Mouse (Mus musculus): ENCODE results near the gene Hoxd3. TPM values are rescaled to one million over a fixed set of nuclear protein-coding genes. Genes with fewer than 3 reads are reported as not detected.

Gene Hoxd3
- not detected in 2 replicates for polyA plus RNA-seq (2011; ENCODE audit: insufficient read depth, insufficient read length, low read depth, missing spikeins)

- Histone ChIP-seq H3K9me3 (replicated peaks; ENCODE audit: control insufficient read depth, insufficient read depth, low read length, poor library complexity, severe bottlenecking) (no peaks in the 10 kb centered on the region), H3K27me3 (ENCODE audit: control insufficient read depth, insufficient read depth, low read length, poor library complexity, severe bottlenecking) (peaks cover 49% of the 10 kb centered on the region), H3K9ac (ENCODE audit: low read depth, poor library complexity, severe bottlenecking) (peak within 1 kb of the TSS; percentile 22; the same call in 1 of the 2 replicates), H3K27ac (ENCODE audit: insufficient read depth, low read length) (no peak within 1 kb of the TSS), H3K4me1 (ENCODE audit: control insufficient read depth, insufficient read depth, low read length) (no peaks in the 10 kb centered on the region), H3K4me3 (ENCODE audit: low read depth, low read length) (peak within 1 kb of the TSS; percentile 52), H3K36me3 (ENCODE audit: control insufficient read depth, insufficient read depth, low read length, poor library complexity, severe bottlenecking) (no peaks in the 10 kb centered on the region)
- no peak for TF ChIP-seq CTCF (IDR thresholded peaks at IDR 0.05; ENCODE audit: low read depth, low read length)
- TF ChIP-seq EP300 (IDR thresholded peaks at IDR 0.05; ENCODE audit: insufficient read depth, low read depth, low read length) = no peak
- TF ChIP-seq POLR2A (IDR thresholded peaks at IDR 0.05; ENCODE audit: insufficient read depth, low read length) = no peak
These were observed at the start of gene Hoxd3, which contains the start of gene Hoxd4 for GRCm38 (mm10) chr2:74711721-74712621. Gene Hoxd3 (plus strand): TSS chr2:74711927. Gene Hoxd4 (plus strand): TSS chr2:74711929.

- H3K36me3 ChIP-seq (ENCODE audit: control insufficient read depth, insufficient read depth, low read length, poor library complexity, severe bottlenecking) = no peaks in the 10 kb centered on the region
- H3K4me3 ChIP-seq (ENCODE audit: low read depth, low read length) = no peak overlapping the region
- no peaks in the 10 kb centered on the region for H3K9me3 ChIP-seq (replicated peaks; ENCODE audit: control insufficient read depth, insufficient read depth, low read length, poor library complexity, severe bottlenecking)
- no peak overlapping the region for H3K27ac ChIP-seq (ENCODE audit: insufficient read depth, low read length)
- TF ChIP-seq CTCF (IDR thresholded peaks at IDR 0.05; ENCODE audit: low read depth, low read length) = peak; percentile 74
- no peak for TF ChIP-seq EP300 (IDR thresholded peaks at IDR 0.05; ENCODE audit: insufficient read depth, low read depth, low read length)
- no peak for TF ChIP-seq POLR2A (IDR thresholded peaks at IDR 0.05; ENCODE audit: insufficient read depth, low read length)
- H3K9ac ChIP-seq (ENCODE audit: low read depth, poor library complexity, severe bottlenecking) = no peak overlapping the region
- peaks cover 39% of the 10 kb centered on the region for H3K27me3 ChIP-seq (ENCODE audit: control insufficient read depth, insufficient read depth, low read length, poor library complexity, severe bottlenecking)
- H3K4me1 ChIP-seq (ENCODE audit: control insufficient read depth, insufficient read depth, low read length) = no peaks in the 10 kb centered on the region
These were observed 48.3 kb upstream of the Hoxd3 start for GRCm38 (mm10) chr2:74663291-74663925.

GRCm38 (mm10) chr2:74666411-74666810 is 45.3 kb upstream of the Hoxd3 start:
- no peak overlapping the region for H3K27ac ChIP-seq (ENCODE audit: insufficient read depth, low read length)
- H3K36me3 ChIP-seq (ENCODE audit: control insufficient read depth, insufficient read depth, low read length, poor library complexity, severe bottlenecking) = no peaks in the 10 kb centered on the region
- no peaks in the 10 kb centered on the region for H3K4me1 ChIP-seq (ENCODE audit: control insufficient read depth, insufficient read depth, low read length)
- H3K4me3 ChIP-seq (ENCODE audit: low read depth, low read length) = no peak overlapping the region
- no peaks in the 10 kb centered on the region for H3K9me3 ChIP-seq (replicated peaks; ENCODE audit: control insufficient read depth, insufficient read depth, low read length, poor library complexity, severe bottlenecking)
- peaks cover 37% of the 10 kb centered on the region for H3K27me3 ChIP-seq (ENCODE audit: control insufficient read depth, insufficient read depth, low read length, poor library complexity, severe bottlenecking)
- TF ChIP-seq POLR2A (IDR thresholded peaks at IDR 0.05; ENCODE audit: insufficient read depth, low read length) (no peak), CTCF (IDR thresholded peaks at IDR 0.05; ENCODE audit: low read depth, low read length) (no peak), EP300 (IDR thresholded peaks at IDR 0.05; ENCODE audit: insufficient read depth, low read depth, low read length) (no peak)
- no peak overlapping the region for H3K9ac ChIP-seq (ENCODE audit: low read depth, poor library complexity, severe bottlenecking)

- Histone ChIP-seq H3K36me3 (ENCODE audit: control insufficient read depth, insufficient read depth, low read length, poor library complexity, severe bottlenecking) (no peaks in the 10 kb centered on the region), H3K9ac (ENCODE audit: low read depth, poor library complexity, severe bottlenecking) (no peak overlapping the region), H3K27me3 (ENCODE audit: control insufficient read depth, insufficient read depth, low read length, poor library complexity, severe bottlenecking) (peaks cover 43% of the 10 kb centered on the region), H3K27ac (ENCODE audit: insufficient read depth, low read length) (no peak overlapping the region), H3K4me1 (ENCODE audit: control insufficient read depth, insufficient read depth, low read length) (no peaks in the 10 kb centered on the region), H3K4me3 (ENCODE audit: low read depth, low read length) (no peak overlapping the region), H3K9me3 (replicated peaks; ENCODE audit: control insufficient read depth, insufficient read depth, low read length, poor library complexity, severe bottlenecking) (no peaks in the 10 kb centered on the region)
- TF ChIP-seq POLR2A (IDR thresholded peaks at IDR 0.05; ENCODE audit: insufficient read depth, low read length) = no peak
- no peak for TF ChIP-seq EP300 (IDR thresholded peaks at IDR 0.05; ENCODE audit: insufficient read depth, low read depth, low read length)
- no peak for TF ChIP-seq CTCF (IDR thresholded peaks at IDR 0.05; ENCODE audit: low read depth, low read length)
These were observed 44.4 kb upstream of the Hoxd3 start for GRCm38 (mm10) chr2:74667191-74667841.

- peak within 1 kb of the TSS; percentile 45 for H3K4me3 ChIP-seq (ENCODE audit: low read depth, low read length)
- H3K36me3 ChIP-seq (ENCODE audit: control insufficient read depth, insufficient read depth, low read length, poor library complexity, severe bottlenecking) = no peaks in the 10 kb centered on the region
- TF ChIP-seq EP300 (IDR thresholded peaks at IDR 0.05; ENCODE audit: insufficient read depth, low read depth, low read length) = no peak
- TF ChIP-seq POLR2A (IDR thresholded peaks at IDR 0.05; ENCODE audit: insufficient read depth, low read length) = no peak
- no peak for TF ChIP-seq CTCF (IDR thresholded peaks at IDR 0.05; ENCODE audit: low read depth, low read length)
- no peaks in the 10 kb centered on the region for H3K4me1 ChIP-seq (ENCODE audit: control insufficient read depth, insufficient read depth, low read length)
- peaks cover 44% of the 10 kb centered on the region for H3K27me3 ChIP-seq (ENCODE audit: control insufficient read depth, insufficient read depth, low read length, poor library complexity, severe bottlenecking)
- H3K27ac ChIP-seq (ENCODE audit: insufficient read depth, low read length) = no peak within 1 kb of the TSS
- H3K9ac ChIP-seq (ENCODE audit: low read depth, poor library complexity, severe bottlenecking) = peak within 1 kb of the TSS; percentile 55
- no peaks in the 10 kb centered on the region for H3K9me3 ChIP-seq (replicated peaks; ENCODE audit: control insufficient read depth, insufficient read depth, low read length, poor library complexity, severe bottlenecking)
These were observed 43.8 kb upstream of the Hoxd3 start, which contains the start of gene Hoxd13 for GRCm38 (mm10) chr2:74667842-74668357. Gene Hoxd13 (plus strand): TSS chr2:74668310.

Data from ES-Bruce4 (cell line).